In the genomic region with DNA sequence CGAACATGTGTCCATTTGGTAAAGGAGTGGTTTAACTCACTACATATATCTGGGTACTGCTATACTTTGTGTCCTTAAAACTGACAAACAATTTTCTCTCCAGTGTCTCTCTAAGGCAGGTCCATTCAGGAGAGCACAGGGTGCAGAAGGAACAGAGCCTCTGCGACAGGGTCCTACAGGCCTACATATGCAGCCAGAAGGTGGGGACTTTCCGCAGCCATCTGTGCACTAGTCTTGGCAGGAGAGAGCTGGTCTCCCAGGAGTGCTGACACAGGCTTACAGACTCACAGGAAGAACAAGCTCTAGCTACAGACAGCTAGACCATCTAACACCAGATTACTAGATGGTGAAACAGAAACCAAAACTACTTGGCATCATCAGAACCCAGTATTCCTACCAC, we compare ENCODE assay signal across 21 mouse cellular contexts.
A peak's percentile ranks its signal among the peaks of the same experiment; 100 is the strongest.
DNase-seq lines count a peak whose midpoint lies in the region; ATAC-seq and TF ChIP-seq lines count a peak whose summit lies in the region.
"Had no signal": no experiment of that assay in that cellular context is flagged by ENCODE, and none has a peak within 500 bp of the region (broad histone marks: within the 10 kb centered on the region; RNA-seq: fewer than 3 reads in every experiment).

No protein-coding gene starts in this region.

- H3K4me3 ChIP-seq in midbrain, postnatal 0 days (ENCODE audit: low read depth, low read length), result no peak overlapping the region
- H3K4me3 ChIP-seq in midbrain, embryonic 15.5 days, result no peak overlapping the region
- no peak overlapping the region for H3K4me3 ChIP-seq in left cerebral cortex, adult 2 months
- H3K4me3 ChIP-seq: forebrain, embryonic 15.5 days; heart, embryonic 15.5 days; hindbrain, embryonic 10.5 days; limb, embryonic 13.5 days; liver, embryonic 13.5 days; lung, embryonic 15.5 days; neural tube, embryonic 12.5 days had no signal

- H3K36me3 ChIP-seq in midbrain, postnatal 0 days (ENCODE audit: insufficient read depth, low read length), result no peaks in the 10 kb centered on the region
- no peaks in the 10 kb centered on the region for H3K36me3 ChIP-seq in midbrain, embryonic 15.5 days (replicated peaks)
- H3K36me3 ChIP-seq: forebrain, embryonic 15.5 days; heart, embryonic 15.5 days; hindbrain, embryonic 10.5 days; limb, embryonic 13.5 days; liver, embryonic 13.5 days; lung, embryonic 15.5 days; neural tube, embryonic 12.5 days had no signal

- H3K9ac ChIP-seq in midbrain, postnatal 0 days (replicated peaks; ENCODE audit: low read length, poor library complexity, severe bottlenecking), result no peak overlapping the region
- H3K9ac ChIP-seq in midbrain, embryonic 15.5 days, result no peak overlapping the region
- H3K9ac ChIP-seq: forebrain, embryonic 15.5 days; heart, embryonic 15.5 days; limb, embryonic 13.5 days; liver, embryonic 13.5 days; lung, embryonic 15.5 days; neural tube, embryonic 12.5 days had no signal

- H3K4me2 ChIP-seq in midbrain, postnatal 0 days (ENCODE audit: low read depth, low read length, poor library complexity, severe bottlenecking), result no peak overlapping the region
- H3K4me2 ChIP-seq in midbrain, embryonic 15.5 days, result no peak overlapping the region
- H3K4me2 ChIP-seq: forebrain, embryonic 15.5 days; heart, embryonic 15.5 days; limb, embryonic 13.5 days; liver, embryonic 13.5 days; lung, embryonic 15.5 days; midbrain, embryonic 11.5 days; neural tube, embryonic 12.5 days had no signal

- intact Hi-C loops in heart, postnatal 25 days (cut with DNase I), result no loop called here
- intact Hi-C loops in left cerebral cortex, adult 2 months (cut with DNase I), result no loop called here

- DNase-seq in heart, adult 11 months, result peak; percentile 93
- no peak for DNase-seq in heart, postnatal 25 days (ENCODE audit: low spot score)
- peak; percentile 57 for DNase-seq in midbrain, postnatal 0 days (ENCODE audit: low spot score)
- peak; percentile 79 for DNase-seq in cerebellum, adult 9-11 months
- no peak for DNase-seq in spleen, postnatal 4 days (ENCODE audit: low spot score in 2 of 2)
- no peak for DNase-seq in left cerebral cortex, adult 2 months (ENCODE audit: extremely low spot score in 1 of 2, low spot score in 2 of 2)
- DNase-seq in spleen, adult 12 weeks (ENCODE audit: low spot score), result no peak
- DNase-seq: kidney, adult 9 months; kidney, postnatal 4 days; liver, embryonic 13.5 days; right cerebral cortex, postnatal 4 days; thymus, postnatal 36 days had no signal

- no peaks in the 10 kb centered on the region for H3K9me3 ChIP-seq in midbrain, postnatal 0 days (ENCODE audit: low read length)
- no peaks in the 10 kb centered on the region for H3K9me3 ChIP-seq in midbrain, embryonic 15.5 days
- H3K9me3 ChIP-seq: forebrain, embryonic 15.5 days; heart, embryonic 15.5 days; hindbrain, embryonic 10.5 days; limb, embryonic 13.5 days; liver, embryonic 13.5 days; lung, embryonic 15.5 days; neural tube, embryonic 12.5 days had no signal

- H3K27ac ChIP-seq in midbrain, postnatal 0 days (ENCODE audit: low read depth, low read length), result no peak overlapping the region
- no peak overlapping the region for H3K27ac ChIP-seq in midbrain, embryonic 15.5 days
- no peak overlapping the region for H3K27ac ChIP-seq in left cerebral cortex, adult 2 months
- H3K27ac ChIP-seq: forebrain, embryonic 15.5 days; heart, embryonic 15.5 days; hindbrain, embryonic 10.5 days; limb, embryonic 13.5 days; liver, embryonic 13.5 days; lung, embryonic 15.5 days; macrophage; neural tube, embryonic 12.5 days had no signal

- H3K4me1 ChIP-seq in midbrain, postnatal 0 days (ENCODE audit: insufficient read depth, low read length), result no peaks in the 10 kb centered on the region
- H3K4me1 ChIP-seq in midbrain, embryonic 15.5 days, result no peaks in the 10 kb centered on the region
- H3K4me1 ChIP-seq: forebrain, embryonic 15.5 days; heart, embryonic 15.5 days; hindbrain, embryonic 10.5 days; limb, embryonic 13.5 days; liver, embryonic 13.5 days; lung, embryonic 15.5 days; neural tube, embryonic 12.5 days had no signal

- H3K27me3 ChIP-seq in midbrain, postnatal 0 days (ENCODE audit: insufficient read depth, low read length), result no peaks in the 10 kb centered on the region
- H3K27me3 ChIP-seq in midbrain, embryonic 15.5 days (replicated peaks), result no peaks in the 10 kb centered on the region
- H3K27me3 ChIP-seq: forebrain, embryonic 15.5 days; heart, embryonic 15.5 days; limb, embryonic 13.5 days; liver, embryonic 13.5 days; lung, embryonic 15.5 days; neural tube, embryonic 12.5 days had no signal

- TF ChIP-seq CTCF in midbrain, postnatal 0 days (IDR thresholded peaks at IDR 0.05), result no peak
- TF ChIP-seq CTCF in left cerebral cortex, adult 2 months (IDR thresholded peaks at IDR 0.05), result no peak

- 93% methylated on average over 3 of the region's 3 CpGs for WGBS in midbrain, postnatal 0 days
- 91% methylated on average over 3 of the region's 3 CpGs for WGBS in midbrain, embryonic 15.5 days

- ATAC-seq in midbrain, postnatal 0 days (ENCODE audit: low FRiP score), result peak; percentile 20; the same call in 1 of the 2 replicates
- no peak for ATAC-seq in midbrain, embryonic 15.5 days (replicated peaks)
- ATAC-seq: forebrain, embryonic 15.5 days had no signal

Comparison
In these comparisons a context has a peak if more than half of its experiments do, and no peak if none do; other contexts are left out.
1. DNase-seq: peak in heart, adult 11 months (single experiment), midbrain, postnatal 0 days (single experiment) and cerebellum, adult 9-11 months (single experiment); none in heart, postnatal 25 days (single experiment), spleen, postnatal 4 days (0 of 2), left cerebral cortex, adult 2 months (0 of 2) and spleen, adult 12 weeks (single experiment).